Mouse (Mus musculus) CH12.LX (cell line): ENCODE results near the gene Pip5k1c.

ENCODE experiments used
- CTCF ChIP-seq, 2 experiments: IDR thresholded peaks in 1 of 2; conservative IDR thresholded peaks in 1 of 2; 2 replicates each; pipeline ENCODE4 v1.5.1; 2011 to 2012; ENCODE audit warnings: low read depth in 2 of 2, low read length in 2 of 2, improper control_type of control experiment in 1 of 2, inconsistent platforms in 1 of 2, mild to moderate bottlenecking in 1 of 2, moderate library complexity in 1 of 2
- MAX ChIP-seq: IDR thresholded peaks from 2 replicates; pipeline ENCODE4 v1.6.1; 2011; ENCODE audit warnings: low read length, improper control_type of control experiment
- SIN3A ChIP-seq: IDR thresholded peaks from 2 replicates; pipeline ENCODE4 v1.6.1; 2012; ENCODE audit warnings: low read length, improper control_type of control experiment, inconsistent platforms
- USF1 ChIP-seq: IDR thresholded peaks from 2 replicates; pipeline ENCODE4 v1.6.1; 2014; ENCODE audit warnings: low read depth, mild to moderate bottlenecking, inconsistent platforms, low read length, improper control_type of control experiment
- ZC3H11A ChIP-seq: IDR thresholded peaks from 2 replicates; pipeline ENCODE4 v1.6.1; 2012; ENCODE audit warnings: low read depth, mild to moderate bottlenecking, inconsistent platforms, low read length, improper control_type of control experiment

DNA sequence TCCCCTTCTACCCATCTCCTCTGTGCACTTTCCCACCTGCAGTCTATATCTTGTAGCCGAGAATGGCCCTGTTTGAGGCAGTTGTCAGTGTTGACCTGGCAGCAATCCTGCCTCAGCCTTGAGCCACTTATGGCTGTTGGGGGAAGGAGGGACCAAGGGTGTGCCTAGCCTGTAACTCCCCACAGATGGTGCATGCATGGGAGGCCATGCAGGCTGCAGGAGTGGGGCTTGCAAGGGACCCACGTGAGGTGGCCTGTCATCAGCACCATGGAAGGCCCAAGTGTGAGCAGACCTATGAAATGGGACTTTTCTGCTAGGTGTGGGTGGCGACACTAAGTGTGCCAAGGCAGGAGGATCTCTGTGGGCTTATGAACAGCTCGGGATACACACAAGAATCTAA is 72.3 kb downstream of the Pip5k1c start:
- TF ChIP-seq MAX (no peak), ZC3H11A (no peak), SIN3A (no peak), USF1 (no peak), CTCF (conservative IDR thresholded peaks at IDR 0.05 in 1 of 2, IDR thresholded peaks at IDR 0.05 in 1 of 2; ENCODE audit: low read depth in 2 of 2, low read length in 2 of 2) (no peak)
